In the genomic region with DNA sequence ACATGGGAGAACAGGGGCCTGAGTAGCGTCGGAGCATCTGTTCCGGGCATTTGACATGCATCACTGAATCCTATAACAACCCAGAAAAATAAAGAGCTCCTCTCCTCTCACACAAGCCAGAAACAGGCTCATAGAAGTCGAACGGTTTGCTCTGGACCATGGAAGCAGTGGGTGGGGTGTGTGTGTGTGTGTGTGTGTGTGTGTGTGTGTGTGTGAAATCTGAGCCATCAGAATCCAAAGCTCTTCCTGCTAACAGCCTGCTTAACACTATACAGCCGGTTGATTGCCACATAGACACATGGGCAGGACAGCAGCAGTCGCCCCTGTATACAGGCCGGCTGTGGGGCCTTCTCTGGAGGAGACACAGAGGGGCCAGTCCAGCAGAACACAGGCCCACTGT, we compare ENCODE assay signal across 9 mouse cellular contexts.
DNase-seq lines count a peak whose midpoint lies in the region; ATAC-seq and TF ChIP-seq lines count a peak whose summit lies in the region.
"Had no signal": no experiment of that assay in that cellular context is flagged by ENCODE, and none has a peak within 500 bp of the region (broad histone marks: within the 10 kb centered on the region; RNA-seq: fewer than 3 reads in every experiment).

No protein-coding gene starts in this region.

- 75% methylated on average over 6 of the region's 8 CpGs for WGBS in lung, postnatal 0 days
- 66% methylated on average over 8 of the region's 8 CpGs for WGBS in lung, adult 2 months
- 19% methylated on average over 8 of the region's 8 CpGs for WGBS in forebrain, embryonic 14.5 days
- 34% methylated on average over 8 of the region's 8 CpGs for WGBS in midbrain, embryonic 11.5 days
- WGBS in liver, embryonic 11.5 days, result 81% methylated on average over 8 of the region's 8 CpGs

- peak; percentile 32 for ATAC-seq in lung, postnatal 0 days
- peak; percentile 70 for ATAC-seq in forebrain, embryonic 14.5 days
- ATAC-seq in midbrain, embryonic 11.5 days (ENCODE audit: low FRiP score), result peak; percentile 40
- no peak for ATAC-seq in liver, embryonic 11.5 days (replicated peaks; ENCODE audit: low FRiP score)
- ATAC-seq: Patski had no signal

- 0 out of 2 replicates have a peak, but pooled peaks cover 9% of the 10 kb centered on the region for H3K4me1 ChIP-seq in lung, postnatal 0 days (ENCODE audit: insufficient read depth, low read depth, low read length)
- H3K4me1 ChIP-seq in lung, adult 2 months (ENCODE audit: control insufficient read depth, insufficient read depth, low read length), result no peaks in the 10 kb centered on the region
- H3K4me1 ChIP-seq in forebrain, embryonic 14.5 days (ENCODE audit: control insufficient read depth, insufficient read depth, low read length), result peaks cover 7% of the 10 kb centered on the region
- peaks cover 5% of the 10 kb centered on the region for H3K4me1 ChIP-seq in midbrain, embryonic 11.5 days (ENCODE audit: control insufficient read depth, insufficient read depth, low read length)
- peaks cover 14% of the 10 kb centered on the region for H3K4me1 ChIP-seq in liver, embryonic 11.5 days (replicated peaks; ENCODE audit: control insufficient read depth, insufficient read depth, low read length)

- no peak for TF ChIP-seq POLR2A in lung, adult 2 months (IDR thresholded peaks at IDR 0.05; ENCODE audit: borderline replicate concordance, extremely low read depth, low read depth, low read length)

- H3K4me2 ChIP-seq in lung, postnatal 0 days (replicated peaks; ENCODE audit: low read depth, low read length), result no peak overlapping the region
- no peak overlapping the region for H3K4me2 ChIP-seq in forebrain, embryonic 14.5 days (ENCODE audit: low read length)
- H3K4me2 ChIP-seq in midbrain, embryonic 11.5 days, result no peak overlapping the region
- H3K4me2 ChIP-seq in liver, embryonic 11.5 days, result no peak overlapping the region
- H3K4me2 ChIP-seq: stomach, embryonic 15.5 days had no signal

- peak; percentile 22 for DNase-seq in lung, postnatal 0 days (ENCODE audit: low spot score)
- no peak for DNase-seq in lung, adult 2 months
- DNase-seq in forebrain, embryonic 14.5 days (ENCODE audit: low spot score), result peak; percentile 49
- peak; percentile 92 for DNase-seq in midbrain, embryonic 11.5 days (ENCODE audit: low spot score, missing footprints)
- DNase-seq in yolk sac, embryonic 10.5 days (ENCODE audit: low spot score), result peak; percentile 43
- DNase-seq in liver, embryonic 11.5 days (ENCODE audit: low spot score), result no peak
- DNase-seq in natural killer cell, adult 2 months (ENCODE audit: low spot score in 2 of 2), result no peak

- H3K27ac ChIP-seq in lung, postnatal 0 days (ENCODE audit: low read length), result no peak overlapping the region
- peak overlapping the region; percentile 52; the same call in 1 of the 2 replicates for H3K27ac ChIP-seq in forebrain, embryonic 14.5 days (ENCODE audit: low read depth, low read length)
- no peak overlapping the region; the same call in 1 of the 2 replicates for H3K27ac ChIP-seq in midbrain, embryonic 11.5 days (ENCODE audit: low read depth, low read length)
- H3K27ac ChIP-seq in liver, embryonic 11.5 days (ENCODE audit: low read depth, low read length), result no peak overlapping the region
- H3K27ac ChIP-seq: stomach, embryonic 15.5 days had no signal

- no peak for TF ChIP-seq CTCF in lung, postnatal 0 days (IDR thresholded peaks at IDR 0.05)
- no peak for TF ChIP-seq CTCF in lung, adult 2 months (IDR thresholded peaks at IDR 0.05; ENCODE audit: insufficient read depth, low read length)

- TF ChIP-seq EP300 in lung, postnatal 0 days (IDR thresholded peaks at IDR 0.05), result no peak

- no peak overlapping the region for H3K4me3 ChIP-seq in lung, postnatal 0 days (ENCODE audit: low read depth, low read length)
- H3K4me3 ChIP-seq in lung, adult 2 months (replicated peaks; ENCODE audit: extremely low read depth, low read depth, low read length), result no peak overlapping the region
- H3K4me3 ChIP-seq in forebrain, embryonic 14.5 days (ENCODE audit: low read depth, low read length), result no peak overlapping the region
- H3K4me3 ChIP-seq in midbrain, embryonic 11.5 days (ENCODE audit: low read depth, low read length), result no peak overlapping the region
- no peak overlapping the region for H3K4me3 ChIP-seq in liver, embryonic 11.5 days (ENCODE audit: low read depth, low read length)
- H3K4me3 ChIP-seq: stomach, embryonic 15.5 days had no signal

- no peaks in the 10 kb centered on the region for H3K9me3 ChIP-seq in lung, postnatal 0 days (ENCODE audit: low read length)
- no peaks in the 10 kb centered on the region for H3K9me3 ChIP-seq in forebrain, embryonic 14.5 days (replicated peaks; ENCODE audit: control insufficient read depth, low read length)
- H3K9me3 ChIP-seq in midbrain, embryonic 11.5 days (ENCODE audit: control insufficient read depth, low read length), result no peaks in the 10 kb centered on the region
- H3K9me3 ChIP-seq in liver, embryonic 11.5 days (ENCODE audit: control insufficient read depth, low read length), result no peaks in the 10 kb centered on the region
- H3K9me3 ChIP-seq: stomach, embryonic 15.5 days had no signal

- no peaks in the 10 kb centered on the region for H3K36me3 ChIP-seq in lung, postnatal 0 days (ENCODE audit: insufficient read depth, low read length)
- no peaks in the 10 kb centered on the region for H3K36me3 ChIP-seq in forebrain, embryonic 14.5 days (ENCODE audit: control insufficient read depth, insufficient read depth, low read length)
- H3K36me3 ChIP-seq in midbrain, embryonic 11.5 days (ENCODE audit: control insufficient read depth, insufficient read depth, low read length), result no peaks in the 10 kb centered on the region
- no peaks in the 10 kb centered on the region for H3K36me3 ChIP-seq in liver, embryonic 11.5 days (ENCODE audit: control insufficient read depth, insufficient read depth, low read length)
- H3K36me3 ChIP-seq: stomach, embryonic 15.5 days had no signal

- H3K9ac ChIP-seq in lung, postnatal 0 days (replicated peaks; ENCODE audit: low read depth), result no peak overlapping the region
- no peak overlapping the region for H3K9ac ChIP-seq in forebrain, embryonic 14.5 days (ENCODE audit: low read length)
- H3K9ac ChIP-seq in midbrain, embryonic 11.5 days (ENCODE audit: low read length), result no peak overlapping the region
- no peak overlapping the region for H3K9ac ChIP-seq in liver, embryonic 11.5 days (ENCODE audit: low read depth, low read length)
- H3K9ac ChIP-seq: stomach, embryonic 15.5 days had no signal

- no peaks in the 10 kb centered on the region for H3K27me3 ChIP-seq in lung, postnatal 0 days (replicated peaks; ENCODE audit: insufficient read depth, low read length)
- no peaks in the 10 kb centered on the region for H3K27me3 ChIP-seq in forebrain, embryonic 14.5 days (replicated peaks; ENCODE audit: control insufficient read depth, insufficient read depth, low read length)
- no peaks in the 10 kb centered on the region for H3K27me3 ChIP-seq in midbrain, embryonic 11.5 days (ENCODE audit: control insufficient read depth, insufficient read depth, low read length)
- H3K27me3 ChIP-seq in liver, embryonic 11.5 days (replicated peaks; ENCODE audit: control insufficient read depth, insufficient read depth, low read length), result no peaks in the 10 kb centered on the region; the same call in 1 of the 2 replicates
- H3K27me3 ChIP-seq: Patski; stomach, embryonic 15.5 days had no signal

Comparison
In these comparisons a context has a peak if more than half of its experiments do, and no peak if none do; other contexts are left out.
1. DNase-seq: peak in lung, postnatal 0 days (single experiment), forebrain, embryonic 14.5 days (single experiment), midbrain, embryonic 11.5 days (single experiment) and yolk sac, embryonic 10.5 days (single experiment); none in lung, adult 2 months (single experiment), liver, embryonic 11.5 days (single experiment) and natural killer cell, adult 2 months (0 of 2).